11 mouse cellular contexts compared by ENCODE assay signal in genomic region chr4:69823311-69823940, GRCm38 (mm10).
A peak's percentile ranks its signal among the peaks of the same experiment; 100 is the strongest.
DNase-seq lines count a peak whose midpoint lies in the region; ATAC-seq lines count a peak whose summit lies in the region.
"Had no signal": no experiment of that assay in that cellular context is flagged by ENCODE, and none has a peak within 500 bp of the region (broad histone marks: within the 10 kb centered on the region; RNA-seq: fewer than 3 reads in every experiment).

No protein-coding gene starts in this region.

- no peaks in the 10 kb centered on the region for H3K27me3 ChIP-seq in neural tube, embryonic 15.5 days (replicated peaks)
- peaks cover 4% of the 10 kb centered on the region for H3K27me3 ChIP-seq in hindbrain, embryonic 12.5 days
- H3K27me3 ChIP-seq in lung, embryonic 16.5 days (ENCODE audit: control insufficient read depth, insufficient read depth, low read depth, low read length) = no peaks in the 10 kb centered on the region
- H3K27me3 ChIP-seq: limb, embryonic 13.5 days had no signal

- H3K36me3 ChIP-seq in neural tube, embryonic 15.5 days = no peaks in the 10 kb centered on the region
- no peaks in the 10 kb centered on the region for H3K36me3 ChIP-seq in hindbrain, embryonic 12.5 days
- no peaks in the 10 kb centered on the region for H3K36me3 ChIP-seq in lung, embryonic 16.5 days (ENCODE audit: control insufficient read depth, insufficient read depth, low read length)
- H3K36me3 ChIP-seq: limb, embryonic 13.5 days had no signal

- no peaks in the 10 kb centered on the region for H3K9me3 ChIP-seq in neural tube, embryonic 15.5 days (replicated peaks)
- no peaks in the 10 kb centered on the region for H3K9me3 ChIP-seq in hindbrain, embryonic 12.5 days (replicated peaks)
- H3K9me3 ChIP-seq in lung, embryonic 16.5 days (ENCODE audit: control insufficient read depth, low read length) = no peaks in the 10 kb centered on the region
- H3K9me3 ChIP-seq: limb, embryonic 13.5 days had no signal

- peaks cover 6% of the 10 kb centered on the region; the same call in 1 of the 2 replicates for H3K4me1 ChIP-seq in neural tube, embryonic 15.5 days
- peaks cover 14% of the 10 kb centered on the region for H3K4me1 ChIP-seq in hindbrain, embryonic 12.5 days
- no peaks in the 10 kb centered on the region for H3K4me1 ChIP-seq in lung, embryonic 16.5 days (replicated peaks; ENCODE audit: control insufficient read depth, insufficient read depth, low read length)
- H3K4me1 ChIP-seq: limb, embryonic 13.5 days had no signal

- 19% methylated on average over 1 of the region's 1 CpGs for WGBS in neural tube, embryonic 15.5 days
- 11% methylated on average over 1 of the region's 1 CpGs for WGBS in hindbrain, embryonic 12.5 days
- 0% methylated on average over 1 of the region's 1 CpGs for WGBS in lung, embryonic 16.5 days

- no peak overlapping the region for H3K27ac ChIP-seq in neural tube, embryonic 15.5 days (replicated peaks)
- H3K27ac ChIP-seq in hindbrain, embryonic 12.5 days = no peak overlapping the region
- no peak overlapping the region for H3K27ac ChIP-seq in lung, embryonic 16.5 days (ENCODE audit: low read length)
- H3K27ac ChIP-seq: limb, embryonic 13.5 days had no signal

- peak; percentile 31 for DNase-seq in neural tube, embryonic 10.5 days (ENCODE audit: extremely low spot score, low spot score)
- no peak for DNase-seq in right cerebral cortex, postnatal 25 days
- DNase-seq in left cerebral cortex, adult 18-20 months (ENCODE audit: low spot score in 2 of 2) = no peak
- no peak for DNase-seq in layer of hippocampus, adult 9-10 months (ENCODE audit: low spot score)
- DNase-seq: cerebellum, postnatal 36 days; thymus, postnatal 14 days had no signal

- no peak overlapping the region for H3K4me3 ChIP-seq in neural tube, embryonic 15.5 days (replicated peaks)
- H3K4me3 ChIP-seq in hindbrain, embryonic 12.5 days = no peak overlapping the region
- H3K4me3 ChIP-seq in lung, embryonic 16.5 days (ENCODE audit: low read length) = no peak overlapping the region
- H3K4me3 ChIP-seq: limb, embryonic 13.5 days; myocyte had no signal

- no peak overlapping the region for H3K4me2 ChIP-seq in neural tube, embryonic 15.5 days
- no peak overlapping the region for H3K4me2 ChIP-seq in hindbrain, embryonic 12.5 days (replicated peaks)
- H3K4me2 ChIP-seq in lung, embryonic 16.5 days (ENCODE audit: low read depth, low read length) = no peak overlapping the region
- H3K4me2 ChIP-seq: limb, embryonic 13.5 days had no signal

- no peak overlapping the region for H3K9ac ChIP-seq in neural tube, embryonic 15.5 days (replicated peaks)
- H3K9ac ChIP-seq in hindbrain, embryonic 12.5 days = no peak overlapping the region
- H3K9ac ChIP-seq in lung, embryonic 16.5 days (ENCODE audit: low read length) = no peak overlapping the region
- H3K9ac ChIP-seq: limb, embryonic 13.5 days had no signal

- no peak for ATAC-seq in neural tube, embryonic 15.5 days (ENCODE audit: low FRiP score)
- ATAC-seq in hindbrain, embryonic 12.5 days (ENCODE audit: low FRiP score) = peak; percentile 48; the same call in 1 of the 2 replicates
- ATAC-seq in lung, embryonic 16.5 days (ENCODE audit: low read depth) = peak; percentile 41; the same call in 1 of the 2 replicates
